Mouse (Mus musculus) heart, postnatal 36 days (tissue): ENCODE measurements at regions not wholly inside any gene's neighbourhood (a gene's known extent, or its start where the extent isn't known, plus 50 kb on each side); places are given as distances from the start of the nearest gene placed in this dataset.

ENCODE experiments used
- DNase-seq, 2 experiments: peaks; one replicate each; pipeline ENCODE4 v3.0.0; 2021 to 2022
- intact Hi-C: fragments of 180-260 bp; cut with DNase I; formaldehyde crosslinking; loops from one replicate; pipeline ENCODE4 v1.15.1; 2025

DNA sequence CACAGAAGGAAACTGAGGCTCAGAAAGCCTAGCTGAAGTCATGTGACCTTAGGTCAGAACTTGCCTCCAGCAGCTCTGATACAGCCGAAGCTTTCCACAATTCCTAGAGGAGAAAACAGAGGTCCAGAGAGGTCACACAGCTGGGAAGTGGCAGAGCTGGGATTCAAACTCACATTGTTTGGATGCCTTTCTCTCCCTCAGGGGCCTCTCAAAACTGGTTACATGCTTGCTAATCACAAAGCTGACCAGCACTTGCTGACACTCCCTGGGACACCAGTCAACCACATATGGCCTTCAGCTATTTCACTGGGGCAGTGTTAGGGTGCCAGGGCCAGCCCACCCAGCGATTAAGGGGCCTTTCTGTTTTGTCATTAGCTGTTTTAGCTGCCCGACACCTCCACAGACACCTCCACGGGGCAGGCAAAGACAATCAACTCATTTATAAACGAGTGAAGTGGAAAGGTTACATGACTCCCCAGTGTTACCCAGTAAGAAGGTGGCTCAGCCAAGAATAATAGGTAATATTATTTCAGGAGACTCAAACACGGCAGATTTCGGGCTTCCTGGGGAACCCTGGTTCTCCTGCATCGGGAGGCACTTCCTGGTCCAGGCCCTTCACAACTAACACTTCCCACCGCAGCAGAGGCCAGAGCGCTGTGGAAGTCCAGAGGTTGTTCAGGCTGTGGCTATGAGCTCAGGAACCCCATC lies 71.4 kb downstream of the 2410131K14Rik start:
- intact Hi-C loops = no loop called here
- no peak for DNase-seq

DNA sequence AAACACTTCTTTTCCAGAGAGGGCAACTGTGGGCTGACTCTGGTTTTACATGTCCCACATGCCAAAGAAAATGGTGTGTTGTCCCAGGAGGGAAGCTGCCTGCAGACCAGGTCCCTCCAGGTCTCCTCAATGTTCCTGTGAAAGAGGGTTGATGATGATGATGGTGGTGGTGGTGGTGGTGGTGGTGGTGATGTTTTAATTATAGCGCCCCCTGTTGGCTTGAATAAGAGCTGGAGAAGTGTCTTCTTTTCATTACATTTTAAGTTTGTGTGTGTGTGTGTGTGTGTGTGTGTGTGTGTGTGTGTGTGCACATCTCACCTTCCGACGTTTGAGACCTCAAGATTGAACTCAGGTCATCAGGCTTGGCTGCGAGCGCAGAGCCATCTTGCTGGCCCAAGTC lies 73.0 kb downstream of the 2410131K14Rik start:
- intact Hi-C loops = loop anchor here (2.0 kb wide), 1 partner anchor 49 kb away; no protein-coding TSS in a partner anchor
- no peak for DNase-seq

DNA sequence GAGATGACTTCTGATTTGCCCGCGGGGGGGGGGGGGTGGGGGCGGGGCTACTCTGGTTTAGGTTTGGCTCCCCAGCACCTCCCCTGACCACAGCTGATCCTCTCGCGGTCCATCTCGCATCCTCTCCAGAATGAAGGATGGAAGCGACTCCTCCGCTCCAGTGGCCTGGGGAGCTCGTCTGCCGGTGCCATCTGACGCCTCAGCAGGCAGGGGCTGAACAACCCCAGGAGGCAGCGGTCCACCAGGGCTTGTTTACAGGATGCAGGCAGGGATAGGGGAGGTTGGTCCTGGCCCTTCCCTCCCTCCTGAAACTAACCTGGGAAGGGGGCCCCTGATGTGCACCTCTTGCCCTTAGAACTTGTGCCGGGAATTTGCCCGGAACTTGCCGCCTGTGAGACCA lies 73.9 kb downstream of the 2410131K14Rik start:
- intact Hi-C loops = loop anchor here (2.0 kb wide), 1 partner anchor 50 kb away; no protein-coding TSS in a partner anchor
- DNase-seq = no peak

DNA sequence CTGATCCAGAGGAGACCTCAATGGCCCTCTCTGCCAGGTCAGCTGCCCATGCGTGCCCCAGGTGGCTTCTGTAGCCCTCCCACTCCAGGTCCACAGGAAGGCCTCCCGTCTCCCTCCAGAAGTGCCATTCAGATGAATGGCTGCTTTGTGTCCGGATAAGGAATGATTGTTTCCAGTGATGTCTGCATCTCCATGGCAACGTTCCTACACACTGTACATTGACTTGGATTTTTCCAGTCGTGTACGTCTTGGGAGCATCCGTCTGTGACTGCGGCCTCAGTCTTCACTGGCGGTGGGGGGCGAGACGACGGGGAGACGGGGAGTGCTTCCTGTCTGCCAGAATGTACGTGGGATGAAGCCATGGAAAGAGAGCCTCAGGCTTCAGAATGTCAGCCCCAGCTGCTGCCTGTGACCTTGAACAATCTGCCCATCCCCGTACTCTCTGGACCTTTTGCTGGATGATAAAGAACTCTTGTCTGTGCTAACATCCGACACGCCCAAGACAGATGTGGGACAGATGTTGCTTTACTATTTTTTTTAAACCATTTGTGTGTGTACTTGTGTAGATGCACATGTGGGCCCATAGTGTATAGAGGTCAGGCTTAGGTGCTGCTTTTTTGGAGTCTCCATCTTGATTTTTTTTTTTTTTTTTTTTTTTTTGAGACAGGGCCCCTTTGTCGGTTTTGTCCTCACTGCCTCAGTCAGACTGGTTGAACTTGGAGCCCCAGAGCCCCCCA lies 76.9 kb downstream of the 2410131K14Rik start:
- intact Hi-C loops = no loop called here
- DNase-seq = no peak

DNA sequence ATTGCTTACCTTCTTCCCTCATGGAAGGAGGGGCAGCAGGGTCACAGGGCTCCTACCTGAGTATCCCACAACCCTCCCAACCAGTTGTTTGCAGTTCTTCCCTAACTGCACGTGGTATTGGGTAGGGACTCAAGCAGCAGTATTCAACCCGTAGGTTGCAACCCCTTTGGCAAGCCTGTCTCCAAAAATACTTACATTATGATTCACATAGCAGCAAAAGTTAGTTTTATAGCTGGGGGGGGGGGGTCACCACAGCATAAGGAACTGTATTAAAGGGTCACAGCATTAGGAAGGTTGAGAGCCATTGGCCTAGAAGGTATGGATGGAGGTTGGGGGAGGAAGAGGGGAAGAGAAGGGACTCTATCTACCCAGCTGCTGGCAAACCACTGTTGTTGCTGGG lies 78.1 kb downstream of the 2410131K14Rik start:
- intact Hi-C loops = no loop called here
- no peak for DNase-seq

DNA sequence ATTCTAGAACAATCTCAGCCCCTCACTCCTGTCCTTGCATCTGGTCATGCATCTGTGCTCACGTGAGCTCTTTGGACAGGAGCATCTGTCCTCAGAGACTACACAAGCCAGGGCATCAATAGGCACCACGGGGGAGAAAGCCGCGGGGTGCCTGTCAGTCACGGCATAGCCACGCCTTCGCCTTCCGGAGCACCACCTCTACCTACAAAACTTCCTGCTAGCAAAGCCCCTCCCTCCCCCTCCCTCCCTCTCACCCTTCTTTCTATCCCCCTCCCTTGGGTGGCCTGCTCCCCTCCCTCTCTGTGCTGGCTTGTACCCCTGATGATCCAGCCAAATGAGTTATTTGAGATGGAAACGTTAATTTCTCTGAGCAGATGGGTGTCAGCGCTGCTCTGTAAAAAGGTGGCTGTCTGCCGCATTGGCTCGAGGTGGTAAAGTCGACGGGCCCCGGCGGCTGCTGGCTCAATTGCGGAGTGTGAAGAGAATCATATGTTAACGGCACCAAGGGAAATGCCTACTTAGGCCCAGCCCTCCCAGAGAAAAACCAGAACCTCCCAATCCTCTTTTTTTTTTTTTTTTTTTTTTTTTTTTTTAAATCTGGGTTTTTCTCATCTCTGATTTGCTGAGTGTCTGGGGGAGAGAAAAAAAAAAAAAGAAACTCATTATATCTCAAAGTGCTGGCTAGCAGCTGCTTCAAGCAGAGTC lies 82.0 kb downstream of the 2410131K14Rik start:
- intact Hi-C loops = no loop called here
- DNase-seq = peak; percentile 48 to 60

DNA sequence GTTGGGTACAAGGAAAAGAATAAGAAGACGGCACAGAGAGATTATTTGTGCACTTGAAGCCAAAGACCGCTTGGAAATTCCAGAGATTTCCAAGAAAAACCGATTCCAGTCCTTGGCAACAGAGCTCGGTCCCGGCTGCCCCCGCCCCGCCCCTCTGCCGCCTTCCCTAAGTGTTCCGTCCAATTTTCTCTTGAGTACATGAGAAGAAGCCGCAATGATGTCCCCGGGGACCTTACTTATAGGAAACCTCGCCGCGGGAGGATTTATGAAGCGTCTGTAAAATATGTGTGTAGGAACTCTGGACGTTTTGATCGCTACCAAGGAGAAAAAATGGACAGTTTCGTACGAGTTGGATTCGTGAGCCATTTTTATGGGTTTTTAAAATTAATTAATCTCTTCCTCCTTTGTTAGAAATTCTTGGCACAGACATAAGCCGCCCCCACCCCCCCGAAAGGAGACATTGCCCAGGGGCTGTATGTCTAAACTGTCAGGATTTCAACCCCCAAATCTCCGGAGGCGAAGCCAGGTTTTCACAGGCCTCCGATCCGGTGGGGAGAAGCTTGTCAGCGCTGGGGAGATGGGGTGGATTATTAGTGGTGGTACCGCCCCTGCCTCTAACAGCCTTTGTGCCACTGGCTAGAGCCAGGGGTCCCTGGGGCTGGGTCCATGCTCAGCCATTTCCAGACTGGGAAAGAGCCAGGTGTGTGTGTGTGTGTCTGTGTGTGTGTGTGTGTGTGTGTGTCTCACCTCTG lies 83.1 kb downstream of the 2410131K14Rik start:
- intact Hi-C loops = no loop called here
- peak in 1 of 2 experiments; percentile 39 for DNase-seq

DNA sequence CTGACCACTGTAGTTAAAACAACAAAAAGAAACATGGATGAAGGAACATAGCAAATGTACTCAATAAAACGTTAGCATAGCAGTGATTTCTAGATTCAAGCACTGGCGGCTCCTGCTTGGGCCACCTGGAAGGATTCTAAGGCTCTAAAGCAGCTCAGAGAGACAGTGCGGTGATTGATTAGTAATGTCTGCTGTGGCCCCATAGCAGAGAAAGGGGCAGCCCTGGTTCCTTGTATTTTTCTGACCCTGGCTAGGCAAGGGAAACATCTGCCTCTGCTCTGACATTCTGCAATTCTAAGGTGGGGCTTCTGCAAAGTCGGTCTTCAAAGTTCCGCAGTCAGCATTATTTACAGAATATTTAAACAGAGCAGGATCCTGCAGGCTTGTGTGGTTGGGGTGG lies 84.1 kb downstream of the 2410131K14Rik start:
- intact Hi-C loops = no loop called here
- no peak for DNase-seq

DNA sequence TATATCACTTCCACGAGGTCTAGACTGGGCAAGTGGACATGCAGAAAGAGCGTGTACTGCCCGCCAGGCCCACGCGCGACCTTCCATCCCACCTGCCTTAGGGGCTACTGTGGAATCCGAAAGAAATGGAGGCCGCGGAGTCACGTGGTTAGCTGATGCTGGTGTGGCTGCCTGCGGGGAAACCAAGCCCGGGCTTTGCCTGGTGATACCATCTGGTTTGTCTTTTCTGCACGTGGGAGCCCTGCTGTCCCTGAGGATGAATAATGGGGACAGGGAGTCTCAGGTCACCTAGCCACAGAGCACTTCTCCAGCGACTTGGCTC lies 86.2 kb downstream of the 2410131K14Rik start:
- intact Hi-C loops = loop anchor here (1.0 to 5.0 kb wide), 5 partner anchors 62 to 406 kb away; no protein-coding TSS in a partner anchor
- DNase-seq = no peak

DNA sequence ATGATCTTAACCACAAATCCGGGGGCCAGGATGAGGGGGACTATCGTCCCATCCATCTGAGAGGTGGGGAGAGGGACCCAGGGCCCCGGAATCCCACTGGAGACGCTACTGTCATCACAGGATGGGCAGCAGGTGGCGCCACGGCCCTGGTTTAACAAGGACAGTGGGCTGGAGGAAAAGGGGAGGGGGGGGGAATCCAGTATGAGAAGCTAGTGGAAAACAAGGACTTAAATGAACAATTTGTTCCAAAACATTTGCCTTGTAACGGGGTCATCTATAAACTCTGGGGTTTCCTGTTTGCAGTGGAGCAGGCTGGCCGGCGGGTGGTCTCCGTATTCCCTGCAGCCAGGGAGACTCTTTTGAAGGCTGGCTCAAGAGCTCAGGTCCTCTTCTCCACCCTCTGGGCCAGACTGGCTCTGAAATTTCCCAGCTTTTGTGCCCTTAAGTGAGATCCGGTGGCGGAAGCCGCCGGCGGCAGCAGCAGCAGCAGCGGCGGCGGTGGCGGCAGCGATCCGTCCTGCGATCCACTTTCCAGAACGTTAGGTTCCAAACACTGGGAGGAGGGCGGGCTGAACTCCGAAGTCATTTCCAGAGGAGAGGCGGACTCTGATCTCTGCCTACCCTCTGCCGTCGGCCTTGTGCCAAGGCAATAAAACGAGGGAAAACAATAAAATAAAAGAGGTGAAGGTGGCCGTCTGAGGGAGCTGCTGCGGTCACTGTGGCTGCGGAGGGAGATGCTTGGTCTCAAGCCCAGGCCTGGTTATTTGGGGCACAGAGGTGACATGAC lies 86.8 kb downstream of the 2410131K14Rik start:
- intact Hi-C loops = loop anchor here (1.0 to 5.0 kb wide), 7 partner anchors 63 to 406 kb away; partner anchors contain the start of gene Med13l
- DNase-seq = peak; percentile 86

DNA sequence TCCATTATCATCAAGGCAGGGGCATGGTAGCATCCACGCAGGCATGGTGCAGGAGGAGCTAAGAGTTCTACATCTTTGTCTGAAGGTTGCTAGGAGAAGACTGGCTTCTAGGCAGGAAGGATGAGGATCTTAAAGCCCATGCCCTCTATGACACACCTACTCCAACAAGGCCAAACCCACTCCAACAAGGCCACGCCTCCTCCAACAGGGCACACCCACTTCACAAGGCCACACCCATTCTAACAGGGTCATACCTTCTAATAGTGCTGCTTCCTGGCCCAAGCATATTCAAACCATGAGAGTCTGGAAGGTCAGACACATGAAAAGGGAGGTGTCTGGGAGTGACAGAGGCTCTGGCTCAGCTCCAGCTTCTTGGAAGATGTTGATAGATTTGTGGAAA lies 89.0 kb downstream of the 2410131K14Rik start:
- intact Hi-C loops = loop anchor here (5.0 kb wide), 1 partner anchor 178 kb away; no protein-coding TSS in a partner anchor
- no peak for DNase-seq

DNA sequence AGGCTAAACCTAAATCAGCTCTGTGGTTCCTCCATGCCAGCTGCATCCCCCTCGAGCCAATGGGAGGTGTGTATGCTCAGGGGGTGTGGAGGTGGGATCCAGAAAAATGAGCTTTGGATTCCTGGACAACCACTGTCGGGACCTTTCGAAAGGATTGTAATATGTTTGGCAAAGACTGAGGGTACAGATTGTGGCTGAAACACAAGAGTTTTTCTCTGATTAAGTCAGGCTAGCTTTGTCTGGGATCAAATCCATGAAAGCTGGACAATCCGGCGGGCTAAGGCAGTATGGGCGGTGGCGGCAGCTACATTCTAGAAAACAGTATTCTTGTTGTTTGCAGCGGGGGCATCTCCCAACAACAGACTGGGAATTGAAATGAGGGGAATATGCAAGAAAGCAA lies 93.2 kb downstream of the 2410131K14Rik start:
- intact Hi-C loops = no loop called here
- DNase-seq = no peak

DNA sequence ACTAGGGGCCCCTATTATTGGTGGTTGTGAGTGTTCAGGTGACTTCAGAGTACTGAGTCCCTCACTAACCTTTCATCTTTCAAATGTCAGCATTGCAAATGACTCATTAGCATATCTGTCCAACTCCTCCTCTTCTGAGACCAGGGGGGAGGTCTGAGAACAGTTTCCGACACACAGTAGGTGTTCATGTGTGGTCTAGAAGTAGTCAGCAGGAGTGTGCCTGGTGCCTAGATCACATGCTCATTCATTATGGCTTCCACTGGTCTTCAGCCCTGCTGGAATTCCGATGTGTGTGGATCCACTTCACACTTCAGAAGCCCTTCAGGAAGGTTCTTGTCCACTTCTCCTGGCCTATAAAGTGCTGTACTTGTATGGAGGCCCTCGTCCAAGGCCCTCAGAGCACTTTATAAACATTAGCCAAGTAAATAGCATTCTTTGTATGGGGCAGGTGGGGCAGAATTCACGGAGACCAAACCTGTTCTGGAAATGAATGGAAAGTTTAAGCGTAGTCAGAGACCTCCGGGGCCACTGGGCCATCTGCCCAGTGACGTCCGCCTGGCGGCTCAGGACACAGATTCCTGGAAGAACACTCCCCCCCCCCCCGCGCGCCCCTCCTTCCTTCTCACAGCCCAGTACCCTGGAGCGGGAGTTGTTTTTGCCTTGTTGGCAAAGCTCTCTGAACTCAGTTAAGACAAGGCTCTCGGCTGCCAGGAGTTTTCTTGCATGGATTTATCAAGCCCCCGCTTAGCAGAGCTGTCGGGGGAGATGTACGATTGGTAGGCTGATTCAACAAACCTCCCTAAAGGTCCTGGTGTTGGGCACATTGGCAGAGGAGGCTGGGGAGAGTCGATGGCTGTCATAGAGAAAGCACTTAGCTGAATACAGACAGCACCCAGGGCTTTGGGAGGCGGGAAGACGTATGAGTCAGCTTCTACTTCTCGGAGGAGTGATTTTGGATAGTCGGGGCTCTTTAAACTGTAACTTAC lies 94.9 kb downstream of the 2410131K14Rik start:
- intact Hi-C loops = loop anchor here (5.0 kb wide), 1 partner anchor 42 kb away; no protein-coding TSS in a partner anchor
- DNase-seq = peak; percentile 64 to 67

DNA sequence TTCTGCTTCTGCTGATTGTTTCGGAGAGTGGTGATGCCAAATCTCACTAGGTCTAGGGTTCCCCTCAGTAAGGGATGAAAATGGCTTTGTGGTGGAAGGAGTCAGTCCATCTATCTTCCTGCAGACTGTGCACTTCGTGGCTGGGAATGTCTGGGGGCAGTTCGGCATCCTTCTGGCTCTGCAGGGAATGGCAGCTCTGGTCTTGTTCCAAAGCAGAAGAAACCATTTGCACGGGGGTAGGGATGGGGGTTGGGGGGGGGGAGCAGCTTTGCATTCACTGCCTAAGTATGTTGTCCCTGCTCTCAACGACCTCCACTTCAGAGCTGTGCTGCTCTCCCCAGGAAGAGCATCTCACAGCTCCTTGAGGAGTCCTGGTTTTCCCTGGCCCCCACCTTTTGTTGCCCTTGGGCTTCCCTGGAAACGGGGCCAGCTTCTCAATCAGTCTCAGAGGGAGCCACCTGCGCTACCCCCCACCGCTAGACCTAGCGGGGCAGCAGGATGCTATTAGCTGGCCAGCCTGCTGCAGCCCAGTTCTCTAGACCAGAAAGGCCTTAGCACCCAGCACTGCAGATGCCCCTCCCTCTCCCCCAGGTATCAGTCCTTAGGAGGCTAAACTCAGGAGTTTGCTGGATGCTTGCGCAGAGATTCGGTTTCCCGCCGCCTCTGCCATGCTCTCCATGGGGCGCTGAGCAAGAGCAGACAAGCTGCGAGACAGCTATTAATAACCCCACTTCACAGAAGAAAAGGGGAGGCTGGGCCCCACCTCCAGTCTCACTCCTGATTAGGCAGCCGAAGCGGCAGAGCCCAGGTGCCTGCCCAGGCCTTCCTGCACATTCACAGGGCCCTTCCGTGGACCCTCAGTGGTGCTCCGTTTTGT lies 98.7 kb downstream of the 2410131K14Rik start:
- intact Hi-C loops = loop anchor here (5.0 kb wide), 1 partner anchor 39 kb away; no protein-coding TSS in a partner anchor
- no peak for DNase-seq

DNA sequence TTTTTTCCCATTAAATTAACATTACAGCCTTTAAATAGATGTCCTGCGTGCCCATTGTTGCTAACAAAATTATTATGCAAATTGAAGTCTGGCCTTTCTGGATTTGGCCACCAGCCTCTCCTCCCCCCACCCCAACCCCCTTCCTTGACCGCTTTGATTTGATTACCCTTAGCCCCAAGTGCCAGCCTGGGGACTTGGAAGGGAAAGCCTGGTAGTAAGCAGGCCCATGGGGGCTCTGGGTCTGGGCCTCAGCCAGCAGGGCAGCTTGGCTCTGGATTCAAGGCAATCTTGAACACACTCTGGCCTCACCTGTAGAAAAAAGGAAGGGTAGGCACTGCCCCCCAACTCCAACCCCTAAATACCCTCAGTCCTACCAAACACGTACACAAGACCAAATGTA lies 100.2 kb downstream of the 2410131K14Rik start:
- no peak for DNase-seq
- intact Hi-C loops = no loop called here

DNA sequence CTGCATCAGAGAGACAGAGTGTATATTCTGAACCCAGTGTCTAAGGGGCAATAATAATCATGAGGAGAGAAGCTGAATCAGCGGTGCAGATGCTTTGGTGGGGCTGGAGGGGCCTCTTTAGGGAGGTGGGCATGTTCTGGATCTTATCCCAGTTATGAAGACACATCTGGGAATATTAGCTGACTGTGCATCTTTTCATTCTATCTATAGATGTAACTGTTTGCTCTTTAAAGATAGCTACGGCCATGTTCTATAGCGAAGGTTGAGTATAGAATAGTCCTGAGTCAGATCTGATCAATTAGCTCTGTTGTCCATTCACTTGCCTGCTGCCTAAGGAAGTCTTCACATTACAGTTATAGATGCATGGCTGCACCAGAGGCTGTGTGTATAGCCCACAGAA lies 104.0 kb downstream of the 2410131K14Rik start:
- intact Hi-C loops = no loop called here

DNA sequence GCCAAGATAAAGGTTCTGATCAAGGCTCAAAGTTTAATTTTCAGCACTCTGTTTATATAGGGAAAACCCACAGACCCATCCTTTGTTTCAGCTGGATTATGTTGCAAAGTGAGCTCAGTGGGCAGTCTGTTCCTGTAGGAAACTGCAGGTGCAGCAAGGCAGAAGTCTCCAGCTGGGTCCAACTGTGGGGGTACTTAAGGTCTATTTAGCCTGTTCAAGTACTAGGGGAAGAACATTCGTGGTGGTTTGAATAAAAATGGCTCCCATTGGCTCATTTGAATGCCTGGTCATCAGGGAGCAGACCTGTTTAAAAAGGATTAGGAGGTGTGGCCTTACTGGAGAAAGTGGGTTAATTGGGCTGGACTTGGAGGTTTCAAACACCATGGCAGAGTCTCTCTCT lies 106.3 kb downstream of the 2410131K14Rik start:
- DNase-seq = no peak
- intact Hi-C loops = no loop called here

More for the DNA sequence above, 104.0 kb downstream of the 2410131K14Rik start:
- DNase-seq = no peak

DNA sequence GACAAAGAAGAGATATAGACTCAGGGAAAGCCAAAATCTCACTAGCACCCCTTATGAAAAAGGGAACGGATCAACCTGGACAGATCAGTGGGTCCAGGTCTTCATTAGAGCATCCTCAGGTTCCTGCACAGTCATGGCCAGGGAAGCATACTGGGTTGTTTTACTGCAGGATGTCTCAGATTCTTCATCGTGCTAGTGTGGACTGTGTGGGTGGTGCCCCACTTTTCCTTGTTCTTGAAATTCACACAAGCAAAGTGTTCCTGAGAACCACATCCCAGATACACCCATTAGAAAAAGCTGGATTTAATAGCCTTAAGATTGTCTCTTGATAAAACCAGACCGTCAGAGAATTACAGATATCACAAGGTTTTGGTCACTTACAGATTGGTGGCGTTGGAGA lies 107.1 kb downstream of the 2410131K14Rik start:
- intact Hi-C loops = no loop called here

More for the DNA sequence above, 107.1 kb downstream of the 2410131K14Rik start:
- no peak for DNase-seq
